Comparison of ENCODE assay signal across 18 mouse cellular contexts in the genomic region with DNA sequence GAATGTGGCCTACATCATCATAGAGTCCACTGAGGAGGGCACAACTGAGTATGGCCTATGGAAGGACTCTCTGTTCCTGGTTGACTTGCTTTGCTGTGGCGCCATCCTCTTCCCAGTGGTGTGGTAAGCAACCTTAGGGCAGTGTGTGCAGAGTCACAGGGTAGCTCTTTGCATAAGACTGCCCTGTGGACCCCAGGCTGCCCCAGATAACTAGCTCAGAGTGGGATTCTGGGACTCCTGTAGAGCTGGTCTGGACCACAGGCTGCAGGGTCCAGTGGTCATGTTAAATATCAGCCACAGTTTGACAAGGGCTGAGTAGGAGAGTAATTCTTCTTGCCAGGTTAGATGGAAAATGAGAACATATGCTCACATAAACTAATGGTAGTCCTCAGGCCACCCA.
"Had no signal": no experiment of that assay in that cellular context is flagged by ENCODE, and none has a peak within 500 bp of the region (broad histone marks: within the 10 kb centered on the region; RNA-seq: fewer than 3 reads in every experiment).

No protein-coding gene starts in this region.

- H3K9me3 ChIP-seq: midbrain, embryonic 10.5 days; midbrain, embryonic 12.5 days; neural tube, embryonic 13.5 days; neural tube, embryonic 15.5 days had no signal

- H3K9ac ChIP-seq: lung, embryonic 14.5 days; midbrain, embryonic 12.5 days; neural tube, embryonic 13.5 days; neural tube, embryonic 15.5 days had no signal

- H3K4me1 ChIP-seq: midbrain, embryonic 10.5 days; midbrain, embryonic 12.5 days; neural tube, embryonic 13.5 days; neural tube, embryonic 15.5 days had no signal

- H3K27me3 ChIP-seq: midbrain, embryonic 12.5 days; neural tube, embryonic 13.5 days; neural tube, embryonic 15.5 days had no signal

- ATAC-seq: midbrain, embryonic 16.5 days had no signal

- H3K27ac ChIP-seq: midbrain, embryonic 10.5 days; midbrain, embryonic 12.5 days; neural tube, embryonic 13.5 days; neural tube, embryonic 15.5 days had no signal

- H3K4me3 ChIP-seq: midbrain, embryonic 10.5 days; midbrain, embryonic 12.5 days; myocyte; neural tube, embryonic 13.5 days; neural tube, embryonic 15.5 days had no signal

- H3K4me2 ChIP-seq: lung, embryonic 14.5 days; midbrain, embryonic 12.5 days; neural tube, embryonic 13.5 days; neural tube, embryonic 15.5 days had no signal

- DNase-seq: lung, embryonic 14.5 days; lung, postnatal 10 days; lung, postnatal 4 days; midbrain, embryonic 14.5 days; retina, postnatal 1 day; right cerebral cortex, adult 18-20 months; right cerebral cortex, postnatal 25 days; right cerebral cortex, postnatal 4 days; spleen, adult 18-20 months; thymus, adult 18-20 months; thymus, postnatal 14 days; thymus, postnatal 36 days had no signal
